Mouse (Mus musculus) liver, embryonic 13.5 days (tissue): ENCODE data around the gene F3. TPM values are rescaled to one million over a fixed set of nuclear protein-coding genes. Genes with fewer than 3 reads are reported as not detected.

Source experiments
- polyA plus RNA-seq: library from polyadenylated mRNA; unstranded; fragments of >200 nt; fragmentation: Nextera tagmentation; extraction: Ambion mirVana; gene quantifications from 2 replicates; pipeline ENCODE4 v1.2.1, GENCODE M21; 2015

The F3 gene
- polyA plus RNA-seq, 1 experiment from 2014 or later, result 0.52 TPM

Other genes starting within 250 kb of the F3 start
- 6.2 and 6.9 TPM in 2 replicates for gene Slc44a3, start 191.1 kb upstream of the F3 start, polyA plus RNA-seq
- not detected in 2 replicates for gene 4930432M17Rik, start 52.8 kb upstream of the F3 start, polyA plus RNA-seq
- gene Abcd3, start 91.8 kb downstream of the F3 start, polyA plus RNA-seq, result 20.7 and 27.9 TPM in 2 replicates
- 5.2 and 6.6 TPM in 2 replicates for gene Arhgap29, start 229.0 kb downstream of the F3 start, polyA plus RNA-seq